Mouse (Mus musculus): ENCODE measurements at regions not wholly inside any gene's neighbourhood (a gene's known extent, or its start where the extent isn't known, plus 50 kb on each side); places are given as distances from the start of the nearest gene placed in this dataset.

DNA sequence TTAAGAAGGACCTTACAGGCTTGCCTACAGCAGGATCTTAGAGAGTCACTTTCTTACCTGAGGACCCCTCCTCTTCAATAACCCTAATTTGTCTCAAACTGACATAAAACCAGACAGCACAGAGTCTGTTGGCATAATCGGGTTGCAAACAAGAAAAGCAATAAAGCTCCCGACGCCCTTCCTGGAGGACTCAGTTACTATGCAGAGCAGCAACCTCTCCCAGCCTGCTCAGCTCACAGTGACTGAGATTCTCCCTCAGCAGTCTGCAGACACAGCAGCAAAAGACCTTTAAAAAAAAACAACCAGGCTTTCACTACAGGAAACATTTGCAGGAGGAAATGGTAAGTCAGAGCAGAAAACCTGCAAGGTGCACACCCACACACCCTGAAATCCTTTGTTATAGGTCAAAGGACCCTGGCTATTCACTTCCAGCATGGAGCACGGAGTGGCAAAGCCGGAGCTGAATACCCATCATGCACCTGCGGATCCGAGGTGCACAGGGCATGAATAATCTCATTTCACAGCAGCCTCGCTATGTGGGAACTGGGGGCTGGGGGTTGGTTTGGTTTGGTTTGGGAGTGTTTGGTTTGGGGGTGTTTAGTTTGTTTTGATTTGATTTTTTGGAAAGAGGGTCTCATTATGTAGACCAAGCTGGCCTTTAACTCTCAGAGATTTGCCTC is 97.6 kb downstream of the Tbx19 start:
- Histone ChIP-seq H3K9ac (ENCODE audit: low read length) (no peak overlapping the region), H3K27me3 (replicated peaks; ENCODE audit: control insufficient read depth, insufficient read depth, low read length) (no peaks in the 10 kb centered on the region), H3K4me2 (ENCODE audit: low read length) (no peak overlapping the region), H3K9me3 (replicated peaks; ENCODE audit: control insufficient read depth, low read length) (no peaks in the 10 kb centered on the region), H3K27ac (ENCODE audit: low read depth, low read length) (no peak overlapping the region), H3K4me1 (ENCODE audit: control insufficient read depth, insufficient read depth, low read length) (peaks cover 3% of the 10 kb centered on the region; the same call in 1 of the 2 replicates), H3K4me3 (ENCODE audit: low read depth, low read length) (no peak overlapping the region), H3K36me3 (ENCODE audit: control insufficient read depth, insufficient read depth, low read length) (no peaks in the 10 kb centered on the region)
- 45% methylated on average over 8 of the region's 8 CpGs for WGBS
- DNase-seq (ENCODE audit: low spot score) (no peak), ATAC-seq (no peak)

- WGBS, result 87% methylated on average over 3 of the region's 3 CpGs
- DNase-seq (ENCODE audit: low spot score), result no peak
- peaks cover 3% of the 10 kb centered on the region; the same call in 1 of the 2 replicates for H3K4me1 ChIP-seq (ENCODE audit: control insufficient read depth, insufficient read depth, low read length)
- no peaks in the 10 kb centered on the region for H3K9me3 ChIP-seq (replicated peaks; ENCODE audit: control insufficient read depth, low read length)
- H3K27me3 ChIP-seq (replicated peaks; ENCODE audit: control insufficient read depth, insufficient read depth, low read length), result no peaks in the 10 kb centered on the region
- no peak overlapping the region for H3K4me3 ChIP-seq (ENCODE audit: low read depth, low read length)
- no peak overlapping the region for H3K4me2 ChIP-seq (ENCODE audit: low read length)
- no peak overlapping the region for H3K27ac ChIP-seq (ENCODE audit: low read depth, low read length)
- H3K36me3 ChIP-seq (ENCODE audit: control insufficient read depth, insufficient read depth, low read length), result no peaks in the 10 kb centered on the region
- no peak overlapping the region for H3K9ac ChIP-seq (ENCODE audit: low read length)
- no peak for ATAC-seq
These were observed 99.2 kb downstream of the Tbx19 start for GRCm38 (mm10) chr1:165061420-165061819.

GRCm38 (mm10) chr1:165054245-165054644 is 106.3 kb downstream of the Tbx19 start:
- H3K27ac ChIP-seq (ENCODE audit: low read depth, low read length), result no peak overlapping the region
- H3K9me3 ChIP-seq (replicated peaks; ENCODE audit: control insufficient read depth, low read length), result no peaks in the 10 kb centered on the region
- H3K4me1 ChIP-seq (ENCODE audit: control insufficient read depth, insufficient read depth, low read length), result no peaks in the 10 kb centered on the region
- H3K4me3 ChIP-seq (ENCODE audit: low read depth, low read length), result no peak overlapping the region
- H3K27me3 ChIP-seq (replicated peaks; ENCODE audit: control insufficient read depth, insufficient read depth, low read length), result no peaks in the 10 kb centered on the region
- DNase-seq (ENCODE audit: low spot score) (no peak), ATAC-seq (no peak)
- no peak overlapping the region for H3K9ac ChIP-seq (ENCODE audit: low read length)
- 70% methylated on average over 6 of the region's 6 CpGs for WGBS
- no peak overlapping the region for H3K4me2 ChIP-seq (ENCODE audit: low read length)
- no peaks in the 10 kb centered on the region for H3K36me3 ChIP-seq (ENCODE audit: control insufficient read depth, insufficient read depth, low read length)

- no peak overlapping the region for H3K9ac ChIP-seq (ENCODE audit: low read length)
- H3K27ac ChIP-seq (ENCODE audit: low read depth, low read length), result no peak overlapping the region
- ATAC-seq (no peak), DNase-seq (ENCODE audit: low spot score) (no peak)
- H3K4me1 ChIP-seq (ENCODE audit: control insufficient read depth, insufficient read depth, low read length), result no peaks in the 10 kb centered on the region
- H3K9me3 ChIP-seq (replicated peaks; ENCODE audit: control insufficient read depth, low read length), result no peaks in the 10 kb centered on the region
- H3K27me3 ChIP-seq (replicated peaks; ENCODE audit: control insufficient read depth, insufficient read depth, low read length), result no peaks in the 10 kb centered on the region
- WGBS, result 59% methylated on average over 2 of the region's 2 CpGs
- H3K36me3 ChIP-seq (ENCODE audit: control insufficient read depth, insufficient read depth, low read length), result no peaks in the 10 kb centered on the region
- no peak overlapping the region for H3K4me2 ChIP-seq (ENCODE audit: low read length)
- no peak overlapping the region for H3K4me3 ChIP-seq (ENCODE audit: low read depth, low read length)
These were observed 109.3 kb downstream of the Tbx19 start for GRCm38 (mm10) chr1:165051294-165051693.

DNA sequence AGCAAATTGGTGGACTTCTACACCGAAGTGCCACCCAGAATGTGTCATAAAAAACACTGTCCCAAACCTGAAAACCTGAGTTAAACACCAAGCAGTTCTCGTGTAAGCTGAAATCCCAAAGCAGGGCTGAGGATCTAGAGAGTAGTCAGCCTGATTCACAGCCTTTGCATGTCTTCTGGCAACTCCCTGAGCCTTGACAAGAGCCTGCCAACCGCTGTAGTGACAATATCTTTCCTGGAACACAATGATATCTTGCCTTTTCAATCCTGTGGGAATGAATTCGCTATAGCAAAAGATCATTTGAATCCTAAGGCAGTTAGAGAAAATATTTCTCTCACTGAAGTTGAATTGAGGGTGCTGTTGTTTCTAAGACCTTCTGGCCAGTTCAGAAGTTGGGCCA is 110.4 kb downstream of the Tbx19 start:
- H3K9ac ChIP-seq (ENCODE audit: low read length), result no peak overlapping the region
- H3K4me3 ChIP-seq (ENCODE audit: low read depth, low read length), result no peak overlapping the region
- ATAC-seq (no peak), DNase-seq (ENCODE audit: low spot score) (no peak)
- H3K4me2 ChIP-seq (ENCODE audit: low read length), result no peak overlapping the region
- WGBS, result 86% methylated on average over 4 of the region's 4 CpGs
- no peaks in the 10 kb centered on the region for H3K4me1 ChIP-seq (ENCODE audit: control insufficient read depth, insufficient read depth, low read length)
- no peaks in the 10 kb centered on the region for H3K36me3 ChIP-seq (ENCODE audit: control insufficient read depth, insufficient read depth, low read length)
- no peaks in the 10 kb centered on the region for H3K9me3 ChIP-seq (replicated peaks; ENCODE audit: control insufficient read depth, low read length)
- H3K27me3 ChIP-seq (replicated peaks; ENCODE audit: control insufficient read depth, insufficient read depth, low read length), result no peaks in the 10 kb centered on the region
- no peak overlapping the region for H3K27ac ChIP-seq (ENCODE audit: low read depth, low read length)

DNA sequence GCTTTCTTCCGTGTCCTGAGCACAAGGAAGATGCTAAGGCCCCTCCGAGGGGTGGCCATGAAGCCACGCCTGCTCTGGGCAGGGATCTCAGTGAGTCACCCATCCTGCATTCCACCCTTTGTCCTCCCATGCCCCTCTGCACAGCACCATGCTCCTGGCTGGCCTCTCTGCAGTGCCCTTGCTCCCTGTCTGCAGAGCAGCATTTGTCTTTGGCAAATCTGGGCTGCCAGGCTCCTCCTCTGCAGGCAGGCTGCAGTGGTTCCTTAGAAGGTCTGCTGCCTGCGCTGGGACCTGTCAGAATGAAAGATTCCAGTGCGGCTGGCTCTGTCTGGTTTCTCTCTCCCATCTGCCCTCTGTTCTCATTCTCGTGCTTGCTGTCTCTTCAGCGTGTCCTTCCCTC is 111.3 kb upstream of the Xcl1 start:
- WGBS, result 36% methylated on average over 7 of the region's 7 CpGs
- Histone ChIP-seq H3K9ac (ENCODE audit: low read length) (no peak overlapping the region), H3K27me3 (replicated peaks; ENCODE audit: control insufficient read depth, insufficient read depth, low read length) (no peaks in the 10 kb centered on the region), H3K36me3 (ENCODE audit: control insufficient read depth, insufficient read depth, low read length) (no peaks in the 10 kb centered on the region), H3K4me2 (ENCODE audit: low read length) (no peak overlapping the region), H3K27ac (ENCODE audit: low read depth, low read length) (no peak overlapping the region; the same call in 1 of the 2 replicates), H3K4me1 (ENCODE audit: control insufficient read depth, insufficient read depth, low read length) (peaks cover 6% of the 10 kb centered on the region; the same call in 1 of the 2 replicates), H3K9me3 (replicated peaks; ENCODE audit: control insufficient read depth, low read length) (no peaks in the 10 kb centered on the region), H3K4me3 (ENCODE audit: low read depth, low read length) (no peak overlapping the region)
- ATAC-seq (peak; percentile 58; the same call in 1 of the 2 replicates), DNase-seq (ENCODE audit: low spot score) (peak; percentile 23)

DNA sequence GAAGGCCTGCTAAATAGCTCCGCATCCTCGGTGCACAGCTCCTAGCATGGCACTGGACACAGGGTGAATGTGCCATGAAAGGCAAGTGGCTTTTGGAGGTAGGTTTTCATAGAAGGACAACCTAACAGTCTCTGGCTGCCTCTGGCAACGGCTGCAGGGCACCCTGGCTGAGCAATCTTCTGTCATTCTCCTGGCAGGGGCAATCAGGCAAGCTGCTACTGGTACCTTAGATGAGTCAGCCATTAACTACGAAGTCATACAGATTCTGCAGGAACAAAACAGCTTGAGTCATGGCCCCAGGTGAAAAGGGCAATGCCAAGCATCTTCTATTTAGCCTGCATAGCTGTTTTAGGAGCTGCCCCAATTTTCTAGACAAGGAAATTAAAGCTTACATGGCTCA is 110.7 kb upstream of the Xcl1 start:
- Histone ChIP-seq H3K4me1 (ENCODE audit: control insufficient read depth, insufficient read depth, low read length) (peaks cover 6% of the 10 kb centered on the region; the same call in 1 of the 2 replicates), H3K27me3 (replicated peaks; ENCODE audit: control insufficient read depth, insufficient read depth, low read length) (no peaks in the 10 kb centered on the region), H3K36me3 (ENCODE audit: control insufficient read depth, insufficient read depth, low read length) (no peaks in the 10 kb centered on the region), H3K4me2 (ENCODE audit: low read length) (no peak overlapping the region), H3K27ac (ENCODE audit: low read depth, low read length) (no peak overlapping the region), H3K9me3 (replicated peaks; ENCODE audit: control insufficient read depth, low read length) (no peaks in the 10 kb centered on the region), H3K9ac (ENCODE audit: low read length) (no peak overlapping the region), H3K4me3 (ENCODE audit: low read depth, low read length) (no peak overlapping the region)
- no peak for ATAC-seq
- WGBS, result 79% methylated on average over 4 of the region's 4 CpGs
- DNase-seq (ENCODE audit: low spot score), result no peak

- no peaks in the 10 kb centered on the region for H3K27me3 ChIP-seq (replicated peaks; ENCODE audit: control insufficient read depth, insufficient read depth, low read length)
- H3K4me3 ChIP-seq (ENCODE audit: low read depth, low read length), result no peak overlapping the region
- ATAC-seq (no peak), DNase-seq (ENCODE audit: low spot score) (no peak)
- H3K9ac ChIP-seq (ENCODE audit: low read length), result no peak overlapping the region
- 66% methylated on average over 3 of the region's 3 CpGs for WGBS
- H3K36me3 ChIP-seq (ENCODE audit: control insufficient read depth, insufficient read depth, low read length), result no peaks in the 10 kb centered on the region
- H3K9me3 ChIP-seq (replicated peaks; ENCODE audit: control insufficient read depth, low read length), result no peaks in the 10 kb centered on the region
- H3K4me2 ChIP-seq (ENCODE audit: low read length), result no peak overlapping the region
- H3K4me1 ChIP-seq (ENCODE audit: control insufficient read depth, insufficient read depth, low read length), result peaks cover 6% of the 10 kb centered on the region; the same call in 1 of the 2 replicates
- no peak overlapping the region for H3K27ac ChIP-seq (ENCODE audit: low read depth, low read length)
These were observed 108.0 kb upstream of the Xcl1 start for GRCm38 (mm10) chr1:165043361-165043760.

- peaks cover 6% of the 10 kb centered on the region; the same call in 1 of the 2 replicates for H3K4me1 ChIP-seq (ENCODE audit: control insufficient read depth, insufficient read depth, low read length)
- DNase-seq (ENCODE audit: low spot score) (peak; percentile 71), ATAC-seq (peak; percentile 73)
- WGBS, result 61% methylated on average over 2 of the region's 2 CpGs
- H3K4me2 ChIP-seq (ENCODE audit: low read length), result no peak overlapping the region
- H3K36me3 ChIP-seq (ENCODE audit: control insufficient read depth, insufficient read depth, low read length), result no peaks in the 10 kb centered on the region
- H3K27me3 ChIP-seq (replicated peaks; ENCODE audit: control insufficient read depth, insufficient read depth, low read length), result no peaks in the 10 kb centered on the region
- no peak overlapping the region for H3K4me3 ChIP-seq (ENCODE audit: low read depth, low read length)
- H3K27ac ChIP-seq (ENCODE audit: low read depth, low read length), result peak overlapping the region; percentile 69
- no peaks in the 10 kb centered on the region for H3K9me3 ChIP-seq (replicated peaks; ENCODE audit: control insufficient read depth, low read length)
- no peak overlapping the region for H3K9ac ChIP-seq (ENCODE audit: low read length)
These were observed 106.8 kb upstream of the Xcl1 start for GRCm38 (mm10) chr1:165042105-165042504.

Data from forebrain, embryonic 14.5 days (tissue).